Mouse (Mus musculus) cerebral cortex, adult 2 months (tissue): ENCODE measurements around the gene Rabepk.

ENCODE experiments used
- WGBS: fragments of 180-500 bp; shearing (Covaris S2); methylation state at CpG from one replicate; pipeline ENCODE4 v1.1.7; 2018; 5-methylcytosine and 5-hydroxymethylcytosine counted together

Gene Rabepk

GRCm38 (mm10) chr2:34764801-34765200 lies 34.9 kb downstream of the Rabepk start:
- 65% methylated on average over 12 of the region's 12 CpGs for WGBS

DNA sequence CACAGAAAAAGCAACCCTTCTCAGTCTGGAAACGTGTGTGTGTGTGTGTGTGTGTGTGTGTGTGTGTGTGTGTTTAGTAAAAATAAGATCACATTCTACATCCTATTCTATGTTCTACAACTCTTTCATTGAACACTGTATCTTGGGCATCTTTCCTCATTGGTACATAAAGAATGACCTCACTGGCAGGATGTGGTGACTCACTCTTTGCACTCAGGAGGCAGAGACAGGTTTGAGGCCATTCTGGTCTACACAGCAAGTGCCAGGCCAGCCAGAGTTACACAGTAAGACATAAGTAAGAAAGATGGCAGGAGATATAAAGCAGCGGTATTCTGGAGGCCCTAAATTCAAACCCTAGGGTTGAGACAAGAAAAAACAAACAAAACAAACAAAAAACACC lies 36.8 kb downstream of the Rabepk start:
- 74% methylated on average over 2 of the region's 2 CpGs for WGBS

DNA sequence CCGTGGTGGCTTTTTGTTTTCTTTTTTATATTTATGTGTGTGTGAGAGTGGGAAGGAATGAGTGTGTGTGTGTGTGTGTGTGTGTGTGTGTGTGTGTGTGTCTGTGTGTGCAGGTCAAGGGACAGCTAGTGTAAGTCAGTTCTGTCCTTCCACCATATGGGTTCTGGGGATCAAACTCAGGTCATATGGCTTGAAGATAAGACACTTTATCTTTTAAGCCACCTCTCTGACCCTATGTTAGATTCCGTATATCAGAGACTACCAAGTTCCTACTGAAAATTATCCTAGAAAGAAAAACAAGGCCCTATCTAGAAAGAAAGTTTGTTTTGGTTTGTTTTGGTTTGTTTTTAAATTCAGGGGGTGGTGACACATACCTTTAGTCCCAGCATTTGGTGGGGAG lies 37.5 kb downstream of the Rabepk start:
- 84% methylated on average over 2 of the region's 2 CpGs for WGBS

GRCm38 (mm10) chr2:34761272-34761671 lies 38.4 kb downstream of the Rabepk start:
- 92% methylated on average over 5 of the region's 5 CpGs for WGBS

DNA sequence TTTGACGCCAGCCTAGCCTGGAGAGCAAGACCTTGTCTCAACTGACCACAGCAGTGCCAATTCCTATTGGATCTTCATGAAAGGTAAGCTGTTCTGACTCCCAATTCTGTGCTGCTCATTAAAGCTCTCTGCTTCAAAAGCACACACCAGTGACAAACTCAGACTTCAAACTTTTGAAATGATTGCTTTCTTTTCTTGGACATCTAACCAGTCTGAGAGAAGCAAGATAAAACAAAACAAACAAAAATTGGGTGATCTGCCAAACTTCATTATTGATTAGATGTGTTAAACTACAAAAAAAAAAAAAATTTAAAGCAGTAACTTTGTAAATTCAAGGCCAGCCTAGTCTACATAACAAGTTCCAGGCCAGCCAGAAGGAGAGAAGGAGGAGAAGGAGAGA lies 42.4 kb downstream of the Rabepk start:
- 78% methylated on average over 1 of the region's 1 CpGs for WGBS

- under 1% methylated on average over 14 of the region's 14 CpGs for WGBS
Observed at GRCm38 (mm10) chr2:34754551-34755358, 45.0 kb downstream of the Rabepk start, which contains the start of gene Gapvd1. Gene Gapvd1 (minus strand): TSS chr2:34755232.

- 1% methylated on average over 106 of the region's 106 CpGs for WGBS
Observed at GRCm38 (mm10) chr2:34753811-34754550, 45.7 kb downstream of the Rabepk start.

DNA sequence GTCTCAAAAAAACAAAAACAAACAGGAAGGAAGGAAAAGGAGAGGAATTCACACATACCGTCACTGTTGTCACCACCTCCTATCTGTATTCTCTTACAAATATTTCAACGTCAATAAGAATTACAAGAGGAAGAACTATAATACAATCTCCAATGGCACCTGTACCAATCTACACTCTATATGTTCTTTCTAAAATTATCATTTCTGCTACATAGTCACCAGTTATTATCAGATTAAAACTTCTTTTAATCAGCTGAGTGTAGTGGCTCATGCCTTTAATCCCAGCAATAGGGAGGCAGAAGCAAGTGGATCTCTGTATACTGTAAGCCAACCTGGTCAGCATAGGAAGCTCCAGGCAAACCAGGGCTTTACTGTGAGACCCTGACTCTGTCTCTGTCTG lies 49.5 kb downstream of the Rabepk start:
- WGBS: 54% methylated on average over 2 of the region's 2 CpGs

GRCm38 (mm10) chr2:34748479-34748878 lies 51.2 kb downstream of the Rabepk start:
- 83% methylated on average over 4 of the region's 4 CpGs for WGBS

- 73% methylated on average over 2 of the region's 2 CpGs for WGBS
Observed at GRCm38 (mm10) chr2:34745673-34746072, 54.0 kb downstream of the Rabepk start.

DNA sequence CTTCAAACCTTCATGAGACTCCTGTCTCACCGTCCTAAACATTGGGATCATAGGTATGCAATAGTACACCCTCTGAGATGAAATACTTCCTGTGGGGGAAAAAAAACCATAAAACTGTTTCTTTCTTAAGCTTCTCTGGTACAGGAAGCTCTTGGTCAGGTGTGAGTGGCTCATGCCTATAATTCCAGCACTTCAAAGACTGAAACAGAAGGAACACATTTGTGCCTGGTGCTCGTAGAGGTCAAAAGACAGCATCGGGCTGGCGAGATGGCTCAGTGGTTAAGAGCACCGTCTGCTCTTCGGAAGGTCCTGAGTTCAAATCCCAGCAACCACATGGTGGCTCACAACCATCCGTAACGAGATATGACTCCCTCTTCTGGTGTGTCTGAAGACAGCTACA lies 55.2 kb downstream of the Rabepk start:
- WGBS: 94% methylated on average over 8 of the region's 8 CpGs

- 81% methylated on average over 8 of the region's 8 CpGs for WGBS
Observed at GRCm38 (mm10) chr2:34742675-34743074, 57.0 kb downstream of the Rabepk start.

DNA sequence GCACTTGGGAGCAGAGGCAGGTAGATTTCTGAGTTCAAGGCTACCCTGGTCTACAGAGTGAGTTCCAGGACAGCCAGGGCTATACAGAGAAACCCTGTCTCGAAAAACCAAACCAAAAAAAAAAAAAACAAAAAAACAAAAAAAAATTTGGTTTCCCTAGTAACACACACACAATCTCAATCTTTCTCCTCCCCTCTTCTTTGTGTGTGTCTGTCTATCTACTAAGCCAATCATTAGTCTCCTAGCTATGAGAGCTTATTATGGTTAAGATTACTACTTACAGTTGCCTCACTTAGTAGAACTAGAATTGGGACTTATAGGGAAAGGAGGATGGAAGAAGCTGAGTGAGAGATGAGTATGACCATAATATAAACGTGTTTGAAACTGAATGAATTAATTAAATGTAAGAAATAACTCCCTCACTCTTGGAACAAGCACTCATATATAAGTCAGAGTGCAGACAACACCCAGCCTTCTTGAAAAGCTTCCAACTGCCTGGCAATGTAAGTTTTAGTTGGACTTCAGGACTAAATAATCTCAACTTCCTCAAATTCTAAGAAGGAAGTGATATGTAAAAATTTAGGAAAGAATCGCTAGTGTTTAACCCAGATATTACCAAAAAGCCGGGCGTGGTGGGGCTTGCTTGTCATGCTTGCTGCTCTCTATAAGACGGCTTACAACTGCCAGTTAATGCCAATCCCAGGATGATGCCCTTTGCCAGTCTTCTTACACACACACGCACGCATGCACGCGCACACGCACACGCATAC lies 58.1 kb downstream of the Rabepk start:
- WGBS: 86% methylated on average over 12 of the region's 12 CpGs

DNA sequence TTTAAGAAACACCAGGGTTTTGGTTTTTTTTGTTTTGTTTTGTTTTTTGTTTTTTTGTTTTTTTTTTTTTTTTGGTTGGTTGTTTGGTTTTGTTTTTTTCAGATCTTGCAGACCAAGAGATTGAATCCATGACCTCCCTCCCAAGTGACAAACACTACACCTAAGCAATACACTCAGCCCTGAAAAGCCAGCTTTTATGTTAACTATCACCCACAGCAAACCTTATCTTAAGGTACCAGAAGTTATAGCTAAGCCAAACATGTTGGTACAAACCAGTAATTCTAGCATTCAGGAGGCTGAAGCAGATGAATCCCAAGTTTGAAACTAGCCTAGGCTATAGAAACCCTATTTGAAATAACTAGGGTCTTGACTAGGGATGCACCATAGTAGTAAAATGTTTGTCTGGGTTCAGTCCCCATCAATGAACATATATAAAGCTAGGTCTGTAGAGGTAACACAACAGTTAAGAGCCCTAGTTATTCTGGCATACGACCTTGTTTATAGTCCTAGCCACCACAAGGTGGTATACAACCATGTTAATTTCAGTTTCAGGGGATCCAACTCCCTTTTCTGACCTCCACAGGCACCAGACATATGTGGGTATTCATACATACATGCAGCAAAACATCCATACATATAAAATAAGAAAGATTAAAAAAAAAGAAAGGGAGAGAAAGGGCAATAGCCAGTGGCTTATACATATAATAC lies 59.9 kb downstream of the Rabepk start:
- 86% methylated on average over 1 of the region's 1 CpGs for WGBS

DNA sequence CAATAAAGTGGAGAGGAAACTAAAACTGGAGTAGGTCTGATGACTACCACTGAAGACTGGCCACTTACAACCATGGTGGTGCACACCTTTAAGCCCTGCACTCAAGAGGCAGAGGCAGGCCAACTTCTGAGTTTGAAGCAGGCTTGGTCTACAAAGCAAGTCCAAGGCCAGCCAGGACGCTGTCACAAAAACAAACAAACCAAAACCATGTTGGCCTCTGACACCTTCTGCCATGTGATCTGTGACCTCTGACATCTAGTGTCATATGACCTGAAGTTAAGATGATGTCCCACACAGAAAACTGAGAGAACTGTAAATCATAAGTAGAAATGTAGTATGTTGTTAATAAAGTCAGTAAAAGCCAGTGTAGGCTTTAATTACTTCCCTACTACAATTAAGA lies 61.8 kb downstream of the Rabepk start:
- 74% methylated on average over 1 of the region's 1 CpGs for WGBS

- WGBS: 81% methylated on average over 1 of the region's 1 CpGs
Observed at GRCm38 (mm10) chr2:34736626-34737025, 63.1 kb downstream of the Rabepk start.
